Mouse (Mus musculus): Measurements from ENCODE around the gene Atp4b. TPM values are rescaled to one million over a fixed set of nuclear protein-coding genes. Genes with fewer than 3 reads are reported as not detected.

The Atp4b gene
- not detected for total RNA-seq (2021)
- long read RNA-seq, experiment 1 = 0 reads
- long read RNA-seq, experiment 2 = 0 reads

- no peak for DNase-seq
- intact Hi-C loops (cut with DNase I) = no loop called here
These were observed at the start of gene Atp4b for GRCm38 (mm10) chr8:13396725-13397124. Gene Atp4b (minus strand): TSS chr8:13396825.

- intact Hi-C loops (cut with DNase I) = no loop called here
These were observed 45.5 kb upstream of the Atp4b start for GRCm38 (mm10) chr8:13442152-13442551.

GRCm38 (mm10) chr8:13437531-13437930 lies 40.9 kb upstream of the Atp4b start:
- DNase-seq = no peak
- intact Hi-C loops (cut with DNase I) = no loop called here

More at GRCm38 (mm10) chr8:13442152-13442551, 45.5 kb upstream of the Atp4b start:
- DNase-seq = no peak

GRCm38 (mm10) chr8:13436052-13436451 lies 39.4 kb upstream of the Atp4b start:
- no peak for DNase-seq
- intact Hi-C loops (cut with DNase I) = no loop called here

GRCm38 (mm10) chr8:13434889-13435288 lies 38.3 kb upstream of the Atp4b start, which contains the start of gene Tmem255b:
Gene Tmem255b (plus strand): TSS chr8:13435189.
- no peak for DNase-seq
- intact Hi-C loops (cut with DNase I) = no loop called here

GRCm38 (mm10) chr8:13433130-13433529 lies 36.5 kb upstream of the Atp4b start:
- DNase-seq = no peak
- intact Hi-C loops (cut with DNase I) = no loop called here

GRCm38 (mm10) chr8:13430866-13431265 lies 34.2 kb upstream of the Atp4b start:
- DNase-seq = no peak
- intact Hi-C loops (cut with DNase I) = no loop called here

GRCm38 (mm10) chr8:13430412-13430811 lies 33.8 kb upstream of the Atp4b start:
- intact Hi-C loops (cut with DNase I) = no loop called here

GRCm38 (mm10) chr8:13428156-13428555 lies 31.5 kb upstream of the Atp4b start:
- intact Hi-C loops (cut with DNase I) = no loop called here

More at GRCm38 (mm10) chr8:13430412-13430811, 33.8 kb upstream of the Atp4b start:
- DNase-seq = no peak

GRCm38 (mm10) chr8:13427351-13427750 lies 30.7 kb upstream of the Atp4b start:
- intact Hi-C loops (cut with DNase I) = no loop called here
- DNase-seq = no peak

More at GRCm38 (mm10) chr8:13428156-13428555, 31.5 kb upstream of the Atp4b start:
- DNase-seq = no peak

- no peak for DNase-seq
- intact Hi-C loops (cut with DNase I) = no loop called here
These were observed 24.3 kb upstream of the Atp4b start for GRCm38 (mm10) chr8:13420970-13421369.

GRCm38 (mm10) chr8:13419111-13419639 lies 22.6 kb upstream of the Atp4b start:
- intact Hi-C loops (cut with DNase I) = no loop called here
- DNase-seq = no peak

- intact Hi-C loops (cut with DNase I) = no loop called here
- peak; percentile 38 to 55 for DNase-seq
These were observed 19.3 kb upstream of the Atp4b start for GRCm38 (mm10) chr8:13415879-13416278.

- intact Hi-C loops (cut with DNase I) = loop anchor here (5.0 kb wide), 2 partner anchors 133 to 338 kb away; no protein-coding TSS in a partner anchor
- DNase-seq = no peak
These were observed 17.3 kb upstream of the Atp4b start for GRCm38 (mm10) chr8:13413823-13414390.

GRCm38 (mm10) chr8:13412891-13413558 lies 16.4 kb upstream of the Atp4b start:
- intact Hi-C loops (cut with DNase I) = loop anchor here (1.0 to 5.0 kb wide), 3 partner anchors 48 to 339 kb away; no protein-coding TSS in a partner anchor
- DNase-seq = peak; percentile 46 to 52

GRCm38 (mm10) chr8:13411597-13411996 lies 15.0 kb upstream of the Atp4b start:
- intact Hi-C loops (cut with DNase I) = loop anchor here (5.0 kb wide), 2 partner anchors 136 to 341 kb away; no protein-coding TSS in a partner anchor
- peak; percentile 60 to 63 for DNase-seq

GRCm38 (mm10) chr8:13406011-13406410 lies 9.4 kb upstream of the Atp4b start:
- no peak for DNase-seq
- intact Hi-C loops (cut with DNase I) = no loop called here

GRCm38 (mm10) chr8:13404666-13405131 lies 8.1 kb upstream of the Atp4b start, which contains the start of gene Grk1:
Gene Grk1 (plus strand): TSS chr8:13405081.
- intact Hi-C loops (cut with DNase I) = no loop called here
- DNase-seq = no peak

GRCm38 (mm10) chr8:13403517-13403916 lies 6.9 kb upstream of the Atp4b start:
- intact Hi-C loops (cut with DNase I) = no loop called here
- DNase-seq = no peak

GRCm38 (mm10) chr8:13393869-13394268 lies 2.8 kb downstream of the Atp4b start:
- no peak for DNase-seq
- intact Hi-C loops (cut with DNase I) = no loop called here

GRCm38 (mm10) chr8:13388744-13389143 lies 7.9 kb downstream of the Atp4b start:
- intact Hi-C loops (cut with DNase I) = no loop called here
- no peak for DNase-seq
